Mouse (Mus musculus): ENCODE results near the gene Cpsf4. TPM values are rescaled to one million over a fixed set of nuclear protein-coding genes. Genes with fewer than 3 reads are reported as not detected.
A peak's percentile ranks its signal among the peaks of the same experiment; 100 is the strongest.
"Not testable (repeated sequence)": the region's sequence is repeated elsewhere in the genome, so short reads cannot be mapped to it uniquely, and the experiment has no call there.

Cpsf4 gene
- total and polyA plus RNA-seq, 2 experiments from 2014 or later = 39.2 to 52.7 TPM

DNA sequence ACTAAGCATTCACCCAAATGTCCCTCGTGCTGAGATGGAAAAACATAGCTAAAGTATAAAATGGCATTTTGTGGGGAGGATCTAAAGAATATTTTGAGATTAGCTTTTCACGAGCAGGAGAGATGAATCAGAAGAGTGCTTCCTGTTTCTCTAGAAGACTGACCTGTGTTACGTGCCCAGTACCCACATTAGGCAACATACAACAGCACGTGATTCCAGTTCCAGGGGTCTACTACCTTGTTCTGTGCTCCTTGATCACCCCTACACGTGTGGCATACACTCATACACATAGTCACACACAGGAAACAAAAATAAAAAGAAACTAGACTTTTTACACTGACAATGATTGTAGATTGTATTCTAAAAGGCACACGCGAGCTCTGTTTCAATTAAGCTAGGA is 33.4 kb downstream of the Cpsf4 start:
- H3K27me3 ChIP-seq (ENCODE audit: insufficient read depth, low read length) = no peaks in the 10 kb centered on the region
- no peaks in the 10 kb centered on the region for H3K9me3 ChIP-seq (ENCODE audit: low read length)
- TF ChIP-seq CTCF (IDR thresholded peaks at IDR 0.05; ENCODE audit: low read depth) = no peak
- H3K36me3 ChIP-seq (ENCODE audit: insufficient read depth) = peaks cover 20% of the 10 kb centered on the region
- ATAC-seq (no peak), DNase-seq (no peak)
- WGBS = 78% methylated on average over 7 of the region's 7 CpGs
- H3K4me3 ChIP-seq (ENCODE audit: low read depth, low read length) = no peak overlapping the region
- H3K4me1 ChIP-seq (ENCODE audit: insufficient read depth) = peaks cover 11% of the 10 kb centered on the region
- H3K9ac ChIP-seq = no peak overlapping the region
- no peak overlapping the region for H3K27ac ChIP-seq (ENCODE audit: low read depth, low read length)
- H3K4me2 ChIP-seq (ENCODE audit: low read depth) = peak overlapping the region; percentile 99; the same call in 1 of the 2 replicates

GRCm38 (mm10) chr5:145201321-145201991 is 34.4 kb downstream of the Cpsf4 start, which contains the start of gene Zkscan14:
Gene Zkscan14 (minus strand): TSS chr5:145201868.
- H3K4me3 ChIP-seq (ENCODE audit: low read depth, low read length) = peak within 1 kb of the TSS; percentile 82
- H3K9me3 ChIP-seq (ENCODE audit: low read length) = no peaks in the 10 kb centered on the region
- DNase-seq (peak; percentile 90), ATAC-seq (peak; percentile 17)
- H3K9ac ChIP-seq = peak within 1 kb of the TSS; percentile 73
- no peak for TF ChIP-seq CTCF (IDR thresholded peaks at IDR 0.05; ENCODE audit: low read depth)
- peaks cover 18% of the 10 kb centered on the region for H3K4me1 ChIP-seq (ENCODE audit: insufficient read depth)
- under 1% methylated on average over 37 of the region's 37 CpGs for WGBS
- H3K27ac ChIP-seq (ENCODE audit: low read depth, low read length) = peak within 1 kb of the TSS; percentile 73
- H3K27me3 ChIP-seq (ENCODE audit: insufficient read depth, low read length) = no peaks in the 10 kb centered on the region
- peaks cover 11% of the 10 kb centered on the region for H3K36me3 ChIP-seq (ENCODE audit: insufficient read depth)
- H3K4me2 ChIP-seq (ENCODE audit: low read depth) = peak within 1 kb of the TSS; percentile 99

DNA sequence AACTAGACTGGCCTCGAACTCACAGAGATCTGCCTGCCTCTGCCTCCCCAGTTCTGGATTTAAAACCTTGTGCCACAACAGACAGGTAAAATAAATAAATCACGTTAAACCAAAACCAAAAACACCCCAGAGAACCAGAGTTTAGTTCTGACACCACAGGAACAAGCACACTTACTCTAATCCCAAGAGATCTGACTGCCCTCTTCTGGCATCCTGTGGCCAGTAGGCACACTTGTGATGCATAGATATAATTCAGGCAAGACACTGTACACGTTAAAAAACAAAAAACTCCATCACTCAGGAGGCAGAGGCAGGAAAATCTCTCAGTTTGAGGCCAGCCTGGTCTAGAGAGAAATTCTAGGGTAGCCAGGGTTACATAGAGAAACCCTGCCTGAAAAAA is 35.4 kb downstream of the Cpsf4 start:
- 53% methylated on average over 3 of the region's 3 CpGs for WGBS
- H3K27me3 ChIP-seq (ENCODE audit: insufficient read depth, low read length) = no peaks in the 10 kb centered on the region
- H3K9ac ChIP-seq = no peak overlapping the region
- H3K27ac ChIP-seq (ENCODE audit: low read depth, low read length) = no peak overlapping the region
- DNase-seq (no peak), ATAC-seq (no peak)
- TF ChIP-seq CTCF (IDR thresholded peaks at IDR 0.05; ENCODE audit: low read depth) = no peak
- no peak overlapping the region for H3K4me3 ChIP-seq (ENCODE audit: low read depth, low read length)
- H3K9me3 ChIP-seq (ENCODE audit: low read length) = no peaks in the 10 kb centered on the region
- peaks cover 18% of the 10 kb centered on the region for H3K4me1 ChIP-seq (ENCODE audit: insufficient read depth)
- H3K4me2 ChIP-seq (ENCODE audit: low read depth) = no peak overlapping the region
- peaks cover 7% of the 10 kb centered on the region; the same call in 1 of the 2 replicates for H3K36me3 ChIP-seq (ENCODE audit: insufficient read depth)

- H3K9me3 ChIP-seq (ENCODE audit: low read length) = no peaks in the 10 kb centered on the region
- no peaks in the 10 kb centered on the region; the same call in 1 of the 2 replicates for H3K36me3 ChIP-seq (ENCODE audit: insufficient read depth)
- DNase-seq (peak; percentile 97), ATAC-seq (peak; percentile 95)
- TF ChIP-seq CTCF (IDR thresholded peaks at IDR 0.05; ENCODE audit: low read depth) = no peak; the same call in 1 of the 2 replicates
- H3K9ac ChIP-seq = peak within 1 kb of the TSS; percentile 54
- peak within 1 kb of the TSS; percentile 85 for H3K27ac ChIP-seq (ENCODE audit: low read depth, low read length)
- peak within 1 kb of the TSS; percentile 60 for H3K4me3 ChIP-seq (ENCODE audit: low read depth, low read length)
- peak within 1 kb of the TSS; percentile 56 for H3K4me2 ChIP-seq (ENCODE audit: low read depth)
- H3K4me1 ChIP-seq (ENCODE audit: insufficient read depth) = peaks cover 18% of the 10 kb centered on the region
- no peaks in the 10 kb centered on the region for H3K27me3 ChIP-seq (ENCODE audit: insufficient read depth, low read length)
- under 1% methylated on average over 22 of the region's 22 CpGs for WGBS
Measured at GRCm38 (mm10) chr5:145203936-145204691, 37.1 kb downstream of the Cpsf4 start, which contains the start of gene Zkscan5. Gene Zkscan5 (plus strand): TSS chr5:145204562.

GRCm38 (mm10) chr5:145205041-145205440 is 38.0 kb downstream of the Cpsf4 start:
- no peak for TF ChIP-seq CTCF (IDR thresholded peaks at IDR 0.05; ENCODE audit: low read depth)
- DNase-seq (no peak), ATAC-seq (no peak)
- Histone ChIP-seq H3K4me1 (ENCODE audit: insufficient read depth) (peaks cover 18% of the 10 kb centered on the region), H3K36me3 (ENCODE audit: insufficient read depth) (peaks cover under 1% of the 10 kb centered on the region; the same call in 1 of the 2 replicates), H3K9ac (peak overlapping the region; percentile 54), H3K27me3 (ENCODE audit: insufficient read depth, low read length) (no peaks in the 10 kb centered on the region), H3K4me2 (ENCODE audit: low read depth) (peak overlapping the region; percentile 56), H3K9me3 (ENCODE audit: low read length) (no peaks in the 10 kb centered on the region), H3K27ac (ENCODE audit: low read depth, low read length) (no peak overlapping the region), H3K4me3 (ENCODE audit: low read depth, low read length) (peak overlapping the region; percentile 60)
- WGBS = 24% methylated on average over 9 of the region's 9 CpGs

DNA sequence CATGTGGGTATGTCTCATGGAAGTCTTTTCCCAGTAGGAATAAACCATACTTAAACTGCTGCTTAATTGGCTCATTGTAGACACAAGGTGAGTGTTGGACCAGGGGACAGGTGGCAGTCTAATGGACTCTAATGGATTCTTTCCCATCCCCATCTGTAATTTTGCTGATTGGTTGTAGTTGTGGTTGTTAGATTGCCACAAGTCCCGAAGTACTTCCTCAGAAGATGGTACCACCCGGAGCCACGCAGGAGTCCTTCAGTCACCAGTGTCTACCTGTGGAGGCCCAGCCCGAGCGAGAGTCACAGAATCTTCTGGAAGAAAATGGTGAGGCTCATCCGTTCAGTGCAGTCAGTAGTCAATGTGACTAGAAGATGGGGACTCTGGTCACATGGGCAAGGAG is 40.4 kb downstream of the Cpsf4 start:
- H3K4me3 ChIP-seq (ENCODE audit: low read depth, low read length) = no peak overlapping the region

DNA sequence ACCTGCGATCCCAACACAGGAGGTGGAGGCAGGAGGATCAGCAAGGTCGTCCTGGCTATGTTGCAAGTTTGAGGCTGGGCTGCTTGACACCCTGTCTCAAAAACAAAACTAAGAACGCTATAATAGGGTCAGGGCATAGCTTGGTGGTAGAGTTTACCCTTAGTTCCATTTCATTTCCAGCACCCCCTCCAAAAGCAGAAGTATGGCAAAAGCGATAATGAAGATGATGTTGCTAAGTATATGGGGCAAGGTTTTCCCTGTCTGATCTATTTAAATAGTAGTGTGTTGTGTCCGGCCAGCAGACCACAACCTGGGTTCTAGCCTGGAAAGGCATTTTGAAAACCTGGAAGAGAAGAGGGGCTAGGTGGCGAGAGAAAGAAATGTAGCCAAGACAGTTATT is 40.9 kb downstream of the Cpsf4 start:
- 88% methylated on average over 5 of the region's 6 CpGs for WGBS
- H3K4me2 ChIP-seq (ENCODE audit: low read depth) = no peak overlapping the region
- no peak for DNase-seq
- no peak overlapping the region for H3K27ac ChIP-seq (ENCODE audit: low read depth, low read length)
- TF ChIP-seq CTCF (IDR thresholded peaks at IDR 0.05; ENCODE audit: low read depth) = no peak
- no peak for ATAC-seq
- peaks cover 26% of the 10 kb centered on the region for H3K36me3 ChIP-seq (ENCODE audit: insufficient read depth)
- no peaks in the 10 kb centered on the region for H3K27me3 ChIP-seq (ENCODE audit: insufficient read depth, low read length)
- H3K9ac ChIP-seq = no peak overlapping the region
- H3K9me3 ChIP-seq (ENCODE audit: low read length) = no peaks in the 10 kb centered on the region
- H3K4me3 ChIP-seq (ENCODE audit: low read depth, low read length) = no peak overlapping the region
- peaks cover 13% of the 10 kb centered on the region for H3K4me1 ChIP-seq (ENCODE audit: insufficient read depth)

More for the DNA sequence above, 40.4 kb downstream of the Cpsf4 start:
- ATAC-seq (no peak), DNase-seq (no peak)
- Histone ChIP-seq H3K9me3 (ENCODE audit: low read length) (no peaks in the 10 kb centered on the region), H3K4me2 (ENCODE audit: low read depth) (no peak overlapping the region), H3K9ac (no peak overlapping the region), H3K4me1 (ENCODE audit: insufficient read depth) (peaks cover 13% of the 10 kb centered on the region), H3K27ac (ENCODE audit: low read depth, low read length) (no peak overlapping the region), H3K36me3 (ENCODE audit: insufficient read depth) (peaks cover 20% of the 10 kb centered on the region), H3K27me3 (ENCODE audit: insufficient read depth, low read length) (no peaks in the 10 kb centered on the region)
- no peak for TF ChIP-seq CTCF (IDR thresholded peaks at IDR 0.05; ENCODE audit: low read depth)
- WGBS = 97% methylated on average over 6 of the region's 6 CpGs

GRCm38 (mm10) chr5:145208391-145208790 is 41.4 kb downstream of the Cpsf4 start:
- 57% methylated on average over 11 of the region's 11 CpGs for WGBS
- H3K4me2 ChIP-seq (ENCODE audit: low read depth); ATAC-seq; DNase-seq; H3K27me3 ChIP-seq (ENCODE audit: insufficient read depth, low read length); H3K9ac ChIP-seq; H3K27ac ChIP-seq (ENCODE audit: low read depth, low read length); H3K9me3 ChIP-seq (ENCODE audit: low read length); H3K4me3 ChIP-seq (ENCODE audit: low read depth, low read length): not testable (repeated sequence)
- Histone ChIP-seq H3K4me1 (ENCODE audit: insufficient read depth) (peaks cover 13% of the 10 kb centered on the region), H3K36me3 (ENCODE audit: insufficient read depth) (peaks cover 29% of the 10 kb centered on the region)
